Mouse (Mus musculus) lung, adult 2 months (tissue): ENCODE results near the gene Acsl6.

ENCODE experiments used
- CTCF ChIP-seq: fragments of 200-500 bp; IDR thresholded peaks from 2 replicates; pipeline ENCODE4 v1.5.1; 2011; ENCODE audit warnings: mild to moderate bottlenecking, low read length, control low read depth; ENCODE audit not compliant: insufficient read depth
- POLR2A ChIP-seq: fragments of 200-500 bp; IDR thresholded peaks from 2 replicates; pipeline ENCODE4 v1.6.1; 2011; ENCODE audit warnings: low read depth, mild to moderate bottlenecking, control low read depth, low read length, borderline replicate concordance; ENCODE audit errors: extremely low read depth

GRCm38 (mm10) chr11:54298777-54299176, 4.8 kb upstream of the Acsl6 start:
- TF ChIP-seq CTCF (no peak), POLR2A (no peak)
